Mouse (Mus musculus): Measurements from ENCODE around the gene 5730522E02Rik. TPM values are rescaled to one million over a fixed set of nuclear protein-coding genes. Genes with fewer than 3 reads are reported as not detected.

5730522E02Rik gene
- polyA plus RNA-seq, 1 experiment from 2014 or later: 0.09 TPM

DNA sequence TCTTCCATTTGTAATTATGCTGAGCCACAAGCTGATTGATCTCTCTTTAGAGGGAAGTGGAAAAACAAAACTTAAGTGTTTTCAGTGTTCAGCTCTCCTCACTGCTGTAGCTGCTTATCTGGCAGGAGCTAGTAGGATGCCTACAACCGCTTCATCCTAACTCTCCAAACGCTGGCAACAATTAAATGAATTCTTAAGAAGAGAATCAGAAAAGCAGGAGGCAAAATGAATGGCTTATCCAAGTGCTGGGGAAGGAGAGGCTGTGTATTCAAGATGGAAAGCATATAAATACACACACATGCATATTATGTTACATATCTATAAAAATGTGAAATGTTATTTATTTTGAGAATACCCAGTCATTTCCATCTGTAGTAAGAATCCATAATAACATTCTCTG, 500.0 kb downstream of the 5730522E02Rik start:
- no peaks in the 10 kb centered on the region for H3K4me1 ChIP-seq (ENCODE audit: control insufficient read depth, low read depth, low read length)
- no peak overlapping the region for H3K27ac ChIP-seq (ENCODE audit: low read length)
- no peaks in the 10 kb centered on the region for H3K27me3 ChIP-seq (ENCODE audit: control insufficient read depth, insufficient read depth, low read depth, low read length)
- no peak overlapping the region for H3K4me2 ChIP-seq (ENCODE audit: low read depth, low read length)
- no peaks in the 10 kb centered on the region for H3K9me3 ChIP-seq (replicated peaks; ENCODE audit: control insufficient read depth, low read length)
- no peak overlapping the region for H3K4me3 ChIP-seq (ENCODE audit: low read depth, low read length)
- H3K9ac ChIP-seq (ENCODE audit: low read depth, low read length): no peak overlapping the region
- WGBS (ENCODE audit: insufficient replicate concordance): 47% methylated on average over 2 of the region's 2 CpGs
- ATAC-seq (ENCODE audit: low read depth): no peak
- H3K36me3 ChIP-seq (ENCODE audit: control insufficient read depth, insufficient read depth): no peaks in the 10 kb centered on the region

DNA sequence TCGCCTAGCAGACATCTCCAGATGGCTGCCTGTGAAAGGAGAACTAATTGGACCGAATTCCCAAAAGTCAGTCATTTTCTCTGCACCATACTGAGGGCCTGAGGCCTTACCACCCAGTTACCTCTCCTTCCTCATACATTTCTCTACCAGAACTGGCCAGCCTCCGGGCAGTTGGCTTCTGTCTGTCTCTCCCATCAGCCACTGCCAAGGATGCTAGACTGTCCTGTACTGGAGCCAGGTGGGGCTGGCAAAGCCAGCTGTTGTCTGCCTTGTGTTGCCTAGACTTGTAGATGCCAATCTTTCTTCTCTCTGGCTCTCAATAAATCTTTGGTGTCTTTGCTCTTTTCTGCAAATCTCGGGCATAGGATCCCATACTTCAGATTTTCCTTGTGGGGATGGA, 500.7 kb downstream of the 5730522E02Rik start:
- 59% methylated on average over 4 of the region's 4 CpGs for WGBS (ENCODE audit: insufficient replicate concordance)

DNA sequence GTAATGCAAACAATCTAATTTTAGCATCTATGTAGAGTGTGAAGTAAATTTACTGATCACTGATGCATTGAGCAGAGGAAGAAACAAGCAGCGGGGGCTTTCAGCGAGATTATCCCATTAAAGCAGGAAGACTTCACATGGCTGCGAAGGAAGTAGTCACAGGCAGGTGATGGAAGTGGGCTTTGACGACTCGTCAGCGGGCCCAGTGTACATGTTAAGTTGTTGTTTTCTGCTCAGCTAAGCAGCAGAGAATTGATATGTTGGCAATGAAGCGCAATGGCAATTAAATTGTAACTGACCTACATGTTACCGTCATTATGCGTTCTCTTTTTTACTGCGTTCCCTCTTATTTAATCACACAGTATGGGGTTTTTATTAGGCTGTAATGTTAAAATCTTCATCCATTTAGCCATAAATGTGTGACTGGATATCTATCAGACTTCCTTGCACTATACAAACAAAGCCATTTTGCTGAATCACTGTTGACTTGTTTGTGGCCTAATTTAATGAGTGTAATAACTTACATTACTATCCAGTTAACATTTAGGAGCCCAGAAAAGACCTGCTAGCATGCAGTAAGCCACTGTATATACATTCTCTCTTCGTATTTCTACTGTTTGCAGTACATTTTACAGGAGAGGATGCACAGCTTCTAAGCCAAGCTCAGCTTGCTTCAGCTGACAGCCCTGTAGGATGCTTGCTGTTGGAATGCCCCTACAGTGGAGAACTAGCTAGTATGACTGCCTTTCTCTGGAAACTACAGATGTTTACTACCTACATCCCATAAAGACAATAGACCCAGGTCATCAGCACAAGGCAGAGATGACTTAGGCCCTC, 506.0 kb downstream of the 5730522E02Rik start:
- WGBS (ENCODE audit: insufficient replicate concordance): 67% methylated on average over 11 of the region's 11 CpGs
- H3K4me1 ChIP-seq (ENCODE audit: control insufficient read depth, low read depth, low read length): no peaks in the 10 kb centered on the region
- H3K27me3 ChIP-seq (ENCODE audit: control insufficient read depth, insufficient read depth, low read depth, low read length): no peaks in the 10 kb centered on the region
- no peak overlapping the region for H3K4me2 ChIP-seq (ENCODE audit: low read depth, low read length)
- H3K9me3 ChIP-seq (replicated peaks; ENCODE audit: control insufficient read depth, low read length): no peaks in the 10 kb centered on the region
- H3K27ac ChIP-seq (ENCODE audit: low read length): no peak overlapping the region
- ATAC-seq (ENCODE audit: low read depth): no peak
- no peak overlapping the region for H3K9ac ChIP-seq (ENCODE audit: low read depth, low read length)
- H3K36me3 ChIP-seq (ENCODE audit: control insufficient read depth, insufficient read depth): no peaks in the 10 kb centered on the region
- no peak overlapping the region for H3K4me3 ChIP-seq (ENCODE audit: low read depth, low read length)

More for the DNA sequence above, 500.7 kb downstream of the 5730522E02Rik start:
- no peak overlapping the region for H3K27ac ChIP-seq (ENCODE audit: low read length)
- no peak overlapping the region for H3K9ac ChIP-seq (ENCODE audit: low read depth, low read length)
- no peaks in the 10 kb centered on the region for H3K4me1 ChIP-seq (ENCODE audit: control insufficient read depth, low read depth, low read length)
- H3K4me2 ChIP-seq (ENCODE audit: low read depth, low read length): no peak overlapping the region
- ATAC-seq (ENCODE audit: low read depth): no peak
- H3K9me3 ChIP-seq (replicated peaks; ENCODE audit: control insufficient read depth, low read length): no peaks in the 10 kb centered on the region
- no peaks in the 10 kb centered on the region for H3K27me3 ChIP-seq (ENCODE audit: control insufficient read depth, insufficient read depth, low read depth, low read length)
- H3K36me3 ChIP-seq (ENCODE audit: control insufficient read depth, insufficient read depth): no peaks in the 10 kb centered on the region
- no peak overlapping the region for H3K4me3 ChIP-seq (ENCODE audit: low read depth, low read length)

DNA sequence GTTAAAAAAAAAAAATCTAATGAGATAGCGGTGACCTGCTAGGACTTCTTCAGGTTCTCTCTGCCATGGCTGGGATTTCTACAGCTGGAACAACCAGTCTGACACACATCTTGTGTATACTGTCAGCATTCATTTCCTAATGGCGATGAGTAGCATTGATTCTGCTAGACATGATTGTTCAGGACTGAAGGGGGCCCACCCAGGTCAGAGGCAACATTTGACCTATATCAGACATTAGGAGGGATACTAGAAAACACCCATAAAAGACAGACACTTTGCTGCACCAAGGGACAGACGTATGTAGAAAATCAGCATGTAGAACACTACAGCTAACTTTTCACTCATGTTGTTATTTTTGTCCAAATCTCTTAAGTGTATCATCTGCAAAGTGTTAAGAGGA, 507.8 kb downstream of the 5730522E02Rik start:
- Histone ChIP-seq H3K36me3 (ENCODE audit: control insufficient read depth, insufficient read depth) (no peaks in the 10 kb centered on the region), H3K27ac (ENCODE audit: low read length) (no peak overlapping the region), H3K27me3 (ENCODE audit: control insufficient read depth, insufficient read depth, low read depth, low read length) (no peaks in the 10 kb centered on the region), H3K4me1 (ENCODE audit: control insufficient read depth, low read depth, low read length) (no peaks in the 10 kb centered on the region), H3K4me2 (ENCODE audit: low read depth, low read length) (no peak overlapping the region), H3K9ac (ENCODE audit: low read depth, low read length) (no peak overlapping the region), H3K9me3 (replicated peaks; ENCODE audit: control insufficient read depth, low read length) (no peaks in the 10 kb centered on the region), H3K4me3 (ENCODE audit: low read depth, low read length) (no peak overlapping the region)
- 60% methylated on average over 3 of the region's 3 CpGs for WGBS (ENCODE audit: insufficient replicate concordance)
- ATAC-seq (ENCODE audit: low read depth): no peak

DNA sequence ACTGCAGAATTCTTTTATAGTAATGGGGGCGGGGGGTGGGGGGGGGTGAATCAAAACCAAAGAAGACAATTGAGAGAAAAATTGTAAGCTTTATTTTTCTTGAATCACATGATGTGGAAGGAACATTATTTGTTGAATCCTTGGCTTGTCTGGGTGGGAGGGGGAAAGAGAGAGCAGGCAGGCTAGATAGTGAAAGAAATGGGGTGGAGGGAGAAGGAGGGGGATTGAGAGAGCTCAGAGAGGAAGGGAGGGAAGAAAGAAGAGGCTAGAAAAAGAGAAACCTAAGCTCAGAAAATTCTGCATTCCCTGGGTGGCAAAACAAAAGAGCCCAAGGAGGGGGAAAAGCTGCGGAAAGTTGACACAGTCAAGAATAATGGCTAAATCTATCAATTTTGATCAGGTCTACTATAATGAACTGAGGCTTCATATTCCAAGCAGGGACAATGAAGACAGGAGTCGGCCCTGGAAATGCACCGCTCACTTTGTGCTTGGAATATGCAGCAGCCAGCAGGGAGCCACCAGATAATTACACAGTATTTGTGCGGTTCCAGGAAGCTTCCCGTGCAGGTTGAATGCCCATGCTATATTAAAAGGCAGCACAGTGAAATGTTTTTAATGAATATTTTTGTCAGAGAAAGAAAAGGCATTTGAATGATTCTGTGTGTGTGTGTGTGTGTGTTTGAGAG, 512.9 kb downstream of the 5730522E02Rik start:
- no peak overlapping the region for H3K4me2 ChIP-seq (ENCODE audit: low read depth, low read length)
- H3K9me3 ChIP-seq (replicated peaks; ENCODE audit: control insufficient read depth, low read length): no peaks in the 10 kb centered on the region
- no peaks in the 10 kb centered on the region for H3K36me3 ChIP-seq (ENCODE audit: control insufficient read depth, insufficient read depth)
- 51% methylated on average over 6 of the region's 6 CpGs for WGBS (ENCODE audit: insufficient replicate concordance)
- no peaks in the 10 kb centered on the region for H3K4me1 ChIP-seq (ENCODE audit: control insufficient read depth, low read depth, low read length)
- no peak overlapping the region for H3K4me3 ChIP-seq (ENCODE audit: low read depth, low read length)
- no peak overlapping the region for H3K27ac ChIP-seq (ENCODE audit: low read length)
- H3K9ac ChIP-seq (ENCODE audit: low read depth, low read length): no peak overlapping the region
- H3K27me3 ChIP-seq (ENCODE audit: control insufficient read depth, insufficient read depth, low read depth, low read length): no peaks in the 10 kb centered on the region
- ATAC-seq (ENCODE audit: low read depth): no peak

DNA sequence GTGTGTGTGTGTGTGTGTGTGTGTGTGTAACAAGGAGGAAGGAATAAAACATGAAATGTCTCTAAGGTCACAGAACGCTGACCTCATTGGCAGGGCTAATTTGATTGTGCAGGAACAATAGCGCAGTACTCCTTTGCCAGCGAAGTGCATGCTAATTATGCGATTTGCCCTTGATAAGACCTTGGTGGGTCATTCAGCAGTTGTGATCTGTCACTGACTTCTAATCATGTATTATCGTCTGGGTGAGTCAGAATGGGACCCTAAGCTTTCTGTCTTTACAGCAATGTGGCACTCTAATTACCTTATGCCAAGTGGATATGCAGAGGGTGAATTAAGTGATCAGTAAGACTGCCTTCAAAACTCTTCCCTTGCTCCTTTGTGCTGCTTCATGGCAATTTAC, 514.4 kb downstream of the 5730522E02Rik start:
- H3K27me3 ChIP-seq (ENCODE audit: control insufficient read depth, insufficient read depth, low read depth, low read length): no peaks in the 10 kb centered on the region

DNA sequence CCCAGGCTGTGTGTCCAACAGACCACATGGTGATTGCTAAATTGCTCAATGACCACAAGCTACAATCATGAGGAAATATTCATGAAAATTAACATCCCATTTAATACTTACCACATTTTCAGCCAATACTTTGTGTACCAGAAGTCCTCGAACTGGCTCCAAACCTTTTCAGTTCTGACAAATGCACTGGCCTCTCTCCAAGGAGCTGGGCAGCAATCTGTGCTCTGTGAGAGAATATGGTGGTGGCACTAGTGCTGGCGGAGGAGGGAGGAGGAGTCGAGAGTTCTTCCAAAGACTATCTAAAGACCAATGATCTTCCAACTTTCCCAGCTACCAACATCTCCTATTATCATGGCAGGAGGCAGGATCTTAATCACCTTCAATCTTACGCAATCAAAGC, 525.8 kb downstream of the 5730522E02Rik start:
- Histone ChIP-seq H3K27me3 (ENCODE audit: control insufficient read depth, insufficient read depth, low read depth, low read length) (no peaks in the 10 kb centered on the region), H3K36me3 (ENCODE audit: control insufficient read depth, insufficient read depth) (no peaks in the 10 kb centered on the region), H3K9me3 (replicated peaks; ENCODE audit: control insufficient read depth, low read length) (no peaks in the 10 kb centered on the region), H3K9ac (ENCODE audit: low read depth, low read length) (no peak overlapping the region), H3K4me3 (ENCODE audit: low read depth, low read length) (no peak overlapping the region), H3K4me1 (ENCODE audit: control insufficient read depth, low read depth, low read length) (no peaks in the 10 kb centered on the region), H3K4me2 (ENCODE audit: low read depth, low read length) (no peak overlapping the region), H3K27ac (ENCODE audit: low read length) (no peak overlapping the region)
- ATAC-seq (ENCODE audit: low read depth): no peak
- WGBS (ENCODE audit: insufficient replicate concordance): 64% methylated on average over 4 of the region's 4 CpGs

More for the DNA sequence above, 514.4 kb downstream of the 5730522E02Rik start:
- H3K36me3 ChIP-seq (ENCODE audit: control insufficient read depth, insufficient read depth): no peaks in the 10 kb centered on the region
- no peak overlapping the region for H3K4me3 ChIP-seq (ENCODE audit: low read depth, low read length)
- H3K4me2 ChIP-seq (ENCODE audit: low read depth, low read length): no peak overlapping the region
- H3K9ac ChIP-seq (ENCODE audit: low read depth, low read length): no peak overlapping the region
- H3K27ac ChIP-seq (ENCODE audit: low read length): no peak overlapping the region
- H3K4me1 ChIP-seq (ENCODE audit: control insufficient read depth, low read depth, low read length): no peaks in the 10 kb centered on the region
- no peak for ATAC-seq (ENCODE audit: low read depth)
- no peaks in the 10 kb centered on the region for H3K9me3 ChIP-seq (replicated peaks; ENCODE audit: control insufficient read depth, low read length)
- 67% methylated on average over 5 of the region's 5 CpGs for WGBS (ENCODE audit: insufficient replicate concordance)

DNA sequence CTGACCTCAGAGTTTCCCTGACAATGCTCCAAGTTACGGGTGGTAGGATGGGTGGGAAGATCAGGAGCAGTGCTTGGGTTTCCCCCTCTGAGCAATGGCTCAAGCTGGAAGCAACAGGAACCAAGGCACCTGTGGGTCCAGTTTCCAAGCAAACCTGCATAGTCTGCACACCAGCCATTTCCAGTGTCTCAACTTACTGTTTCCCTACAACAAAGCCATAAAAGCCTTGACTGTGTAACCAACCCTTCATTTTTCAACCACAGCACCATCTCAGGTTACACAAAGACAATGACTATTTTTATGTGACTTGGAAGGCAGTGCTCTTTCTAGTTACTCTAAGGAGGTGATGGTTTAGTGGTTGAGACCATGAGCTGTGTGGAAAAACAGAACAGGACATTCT, 530.7 kb downstream of the 5730522E02Rik start:
- no peaks in the 10 kb centered on the region for H3K36me3 ChIP-seq (ENCODE audit: control insufficient read depth, insufficient read depth)
- ATAC-seq (ENCODE audit: low read depth): no peak
- H3K4me2 ChIP-seq (ENCODE audit: low read depth, low read length): no peak overlapping the region
- 69% methylated on average over 1 of the region's 1 CpGs for WGBS (ENCODE audit: insufficient replicate concordance)
- no peaks in the 10 kb centered on the region for H3K27me3 ChIP-seq (ENCODE audit: control insufficient read depth, insufficient read depth, low read depth, low read length)
- no peak overlapping the region for H3K4me3 ChIP-seq (ENCODE audit: low read depth, low read length)
- H3K4me1 ChIP-seq (ENCODE audit: control insufficient read depth, low read depth, low read length): no peaks in the 10 kb centered on the region
- H3K27ac ChIP-seq (ENCODE audit: low read length): no peak overlapping the region
- H3K9me3 ChIP-seq (replicated peaks; ENCODE audit: control insufficient read depth, low read length): no peaks in the 10 kb centered on the region
- no peak overlapping the region for H3K9ac ChIP-seq (ENCODE audit: low read depth, low read length)

DNA sequence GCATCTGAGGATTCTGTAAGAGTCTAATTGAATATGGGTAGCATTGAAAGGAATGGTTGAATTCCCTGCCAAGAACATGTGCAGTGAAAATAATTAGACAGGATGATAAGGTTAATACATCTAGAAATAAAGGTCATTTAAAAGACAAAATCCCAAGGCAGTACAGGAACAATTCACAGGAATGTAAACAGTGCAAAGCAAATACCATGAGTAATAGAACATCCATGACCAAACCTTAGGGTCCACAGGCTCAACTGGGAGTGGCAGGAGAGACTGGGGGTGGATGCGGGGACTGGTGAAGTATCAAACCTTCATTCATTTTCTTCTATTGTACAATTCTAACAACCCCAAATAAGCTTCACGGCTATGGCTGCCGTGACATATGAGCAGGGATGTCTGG, 536.4 kb downstream of the 5730522E02Rik start:
- H3K27me3 ChIP-seq (ENCODE audit: control insufficient read depth, insufficient read depth, low read depth, low read length): no peaks in the 10 kb centered on the region
- no peak for ATAC-seq (ENCODE audit: low read depth)
- no peak overlapping the region for H3K4me2 ChIP-seq (ENCODE audit: low read depth, low read length)
- H3K4me1 ChIP-seq (ENCODE audit: control insufficient read depth, low read depth, low read length): no peaks in the 10 kb centered on the region
- no peak overlapping the region for H3K9ac ChIP-seq (ENCODE audit: low read depth, low read length)
- H3K27ac ChIP-seq (ENCODE audit: low read length): no peak overlapping the region
- no peak overlapping the region for H3K4me3 ChIP-seq (ENCODE audit: low read depth, low read length)
- 67% methylated on average over 3 of the region's 3 CpGs for WGBS (ENCODE audit: insufficient replicate concordance)
- H3K36me3 ChIP-seq (ENCODE audit: control insufficient read depth, insufficient read depth): no peaks in the 10 kb centered on the region
- no peaks in the 10 kb centered on the region for H3K9me3 ChIP-seq (replicated peaks; ENCODE audit: control insufficient read depth, low read length)
